Mouse (Mus musculus): ENCODE data around the gene Zfp935. TPM values are rescaled to one million over a fixed set of nuclear protein-coding genes. Genes with fewer than 3 reads are reported as not detected.
"Not testable (repeated sequence)": the region's sequence is repeated elsewhere in the genome, so short reads cannot be mapped to it uniquely, and the experiment has no call there.

Zfp935 gene
- polyA plus RNA-seq (2015; fragmentation: Nextera tagmentation; extraction: Ambion mirVana): not detected in 2 replicates

DNA sequence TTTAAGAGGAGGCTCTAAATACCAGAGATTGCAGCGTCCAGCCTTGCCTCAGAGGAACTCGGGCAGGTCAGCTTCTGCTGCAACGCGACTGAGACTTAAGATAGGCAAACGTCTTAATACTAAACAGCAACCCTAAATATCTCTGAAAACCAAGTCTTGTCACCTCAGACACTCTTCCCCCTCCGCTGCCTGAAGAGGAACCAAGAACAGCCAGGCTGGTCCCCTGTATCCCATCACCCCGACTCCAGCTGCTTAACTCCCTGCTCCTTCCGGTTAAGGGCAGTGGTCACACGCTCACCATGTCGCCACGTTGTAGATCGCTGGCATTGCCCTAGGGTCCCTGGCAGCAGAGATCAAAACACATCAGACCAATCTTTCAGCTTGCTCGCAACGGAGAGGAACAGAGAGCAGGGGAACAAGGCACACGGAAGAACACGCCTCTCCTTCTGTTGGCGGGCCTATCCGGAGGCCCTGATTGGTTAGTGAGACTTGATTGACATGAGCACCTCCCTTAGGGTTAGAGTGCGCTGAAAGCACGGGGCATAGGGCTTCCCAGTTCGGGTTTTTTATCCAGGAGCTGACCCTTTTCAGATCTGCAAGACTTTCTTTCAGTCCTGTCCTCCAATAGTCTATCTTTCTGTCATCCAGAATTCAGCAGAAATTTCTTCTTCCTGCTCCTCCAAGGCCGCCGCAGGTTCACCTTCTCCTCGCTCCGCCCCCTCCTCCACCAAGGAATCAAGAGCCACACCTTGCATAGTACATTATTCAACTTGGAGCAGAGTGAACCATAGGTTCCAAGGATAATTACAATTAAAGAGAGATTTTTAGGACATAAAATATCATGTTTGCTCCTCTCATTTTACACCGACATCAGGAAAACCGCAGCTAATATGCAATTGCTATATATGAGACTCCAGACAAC is at the start of gene Zfp935:
Gene Zfp935 (minus strand): TSS at position 323 of the 922 bp plus-strand sequence.
- H3K27me3 ChIP-seq (replicated peaks); ATAC-seq (ENCODE audit: extremely low read depth, insufficient number of reproducible peaks, low FRiP score, low TSS enrichment); H3K4me1 ChIP-seq; H3K9me3 ChIP-seq: not testable (repeated sequence)
- Histone ChIP-seq H3K27ac (replicated peaks) (0 out of 2 replicates have a peak within 1 kb of the TSS, but pooled peaks have one; percentile 39), H3K9ac (peak within 1 kb of the TSS; percentile 81), H3K36me3 (peaks cover 19% of the 10 kb centered on the region), H3K4me2 (peak within 1 kb of the TSS; percentile 63), H3K4me3 (peak within 1 kb of the TSS; percentile 61)
- WGBS: 5% methylated on average over 27 of the region's 27 CpGs

DNA sequence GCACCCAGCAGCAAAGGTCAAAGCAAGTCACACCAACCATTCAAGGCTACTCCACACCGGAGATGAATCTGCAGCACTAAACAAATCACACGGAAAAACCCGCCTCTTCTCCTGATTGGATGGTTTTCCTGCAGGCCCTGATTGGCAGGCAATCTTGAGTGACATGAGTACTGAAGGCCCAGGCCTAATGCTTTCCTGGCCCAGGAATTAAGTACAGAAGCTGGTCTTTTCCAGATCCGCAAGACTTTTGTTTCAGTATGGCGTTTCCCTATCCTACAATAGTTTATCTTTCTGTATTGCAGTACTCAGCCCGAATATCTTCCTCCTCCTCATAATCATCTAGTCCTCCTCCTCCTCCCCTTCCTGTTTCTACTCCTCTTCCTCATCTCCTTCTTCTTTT is 12.8 kb upstream of the Zfp935 start, which contains the start of gene Zfp934:
Gene Zfp934 (minus strand): TSS at position 101 of the 400 bp plus-strand sequence.
- 87% methylated on average over 3 of the region's 6 CpGs for WGBS
- not testable (repeated sequence) for H3K27me3 ChIP-seq (replicated peaks); H3K27ac ChIP-seq (replicated peaks); H3K36me3 ChIP-seq; H3K4me3 ChIP-seq; H3K9me3 ChIP-seq; H3K4me2 ChIP-seq; ATAC-seq (ENCODE audit: extremely low read depth, insufficient number of reproducible peaks, low FRiP score, low TSS enrichment); H3K9ac ChIP-seq; H3K4me1 ChIP-seq

DNA sequence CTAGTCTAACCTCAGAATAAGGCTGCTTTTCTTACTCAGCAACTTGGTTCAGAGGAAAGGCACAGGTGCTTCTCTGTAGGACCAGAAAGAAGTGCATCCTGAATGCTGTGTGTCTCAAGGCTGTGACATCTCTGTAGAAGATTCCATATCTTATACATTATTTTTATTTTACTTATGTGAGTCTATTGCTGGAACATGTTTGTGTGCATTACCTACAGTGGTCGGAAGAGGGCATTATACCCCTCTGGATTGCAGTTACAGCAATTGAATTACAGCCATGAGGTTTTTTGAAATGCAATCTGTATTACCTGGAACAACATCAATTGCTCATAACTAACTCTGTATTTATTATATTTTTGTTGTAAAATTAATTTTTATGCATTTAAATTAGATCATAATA is 3.4 kb upstream of the Zfp935 start:
- H3K27ac ChIP-seq (replicated peaks); H3K4me2 ChIP-seq; H3K4me3 ChIP-seq; ATAC-seq (ENCODE audit: extremely low read depth, insufficient number of reproducible peaks, low FRiP score, low TSS enrichment); H3K4me1 ChIP-seq; H3K27me3 ChIP-seq (replicated peaks); H3K36me3 ChIP-seq; H3K9me3 ChIP-seq; H3K9ac ChIP-seq: not testable (repeated sequence)
- 7% methylated on average over 1 of the region's 1 CpGs for WGBS

- not testable (repeated sequence) for H3K27me3 ChIP-seq (replicated peaks); H3K36me3 ChIP-seq; H3K9me3 ChIP-seq; H3K27ac ChIP-seq (replicated peaks); ATAC-seq (ENCODE audit: extremely low read depth, insufficient number of reproducible peaks, low FRiP score, low TSS enrichment); H3K4me2 ChIP-seq; H3K9ac ChIP-seq; H3K4me1 ChIP-seq; H3K4me3 ChIP-seq
Measured at GRCm38 (mm10) chr13:62530129-62530528, 28.2 kb downstream of the Zfp935 start.

GRCm38 (mm10) chr13:62510641-62511420 is 47.5 kb downstream of the Zfp935 start:
- H3K9me3 ChIP-seq; H3K4me2 ChIP-seq; H3K4me1 ChIP-seq; H3K36me3 ChIP-seq; H3K9ac ChIP-seq; H3K27ac ChIP-seq (replicated peaks); H3K27me3 ChIP-seq (replicated peaks); H3K4me3 ChIP-seq; ATAC-seq (ENCODE audit: extremely low read depth, insufficient number of reproducible peaks, low FRiP score, low TSS enrichment): not testable (repeated sequence)
- 74% methylated on average over 1 of the region's 1 CpGs for WGBS

GRCm38 (mm10) chr13:62472661-62473060 is 85.7 kb downstream of the Zfp935 start:
- H3K9me3 ChIP-seq: peaks cover 12% of the 10 kb centered on the region; the same call in 1 of the 2 replicates
- H3K27ac ChIP-seq (replicated peaks); H3K27me3 ChIP-seq (replicated peaks); H3K36me3 ChIP-seq; H3K4me1 ChIP-seq; H3K4me3 ChIP-seq; ATAC-seq (ENCODE audit: extremely low read depth, insufficient number of reproducible peaks, low FRiP score, low TSS enrichment); H3K4me2 ChIP-seq; H3K9ac ChIP-seq: not testable (repeated sequence)
- 90% methylated on average over 8 of the region's 8 CpGs for WGBS

- H3K9me3 ChIP-seq: peaks cover 12% of the 10 kb centered on the region; the same call in 1 of the 2 replicates
- ATAC-seq (ENCODE audit: extremely low read depth, insufficient number of reproducible peaks, low FRiP score, low TSS enrichment); H3K4me1 ChIP-seq; H3K4me3 ChIP-seq; H3K27me3 ChIP-seq (replicated peaks); H3K4me2 ChIP-seq; H3K9ac ChIP-seq; H3K27ac ChIP-seq (replicated peaks); H3K36me3 ChIP-seq: not testable (repeated sequence)
Measured at GRCm38 (mm10) chr13:62469947-62470346, 88.4 kb downstream of the Zfp935 start.

DNA sequence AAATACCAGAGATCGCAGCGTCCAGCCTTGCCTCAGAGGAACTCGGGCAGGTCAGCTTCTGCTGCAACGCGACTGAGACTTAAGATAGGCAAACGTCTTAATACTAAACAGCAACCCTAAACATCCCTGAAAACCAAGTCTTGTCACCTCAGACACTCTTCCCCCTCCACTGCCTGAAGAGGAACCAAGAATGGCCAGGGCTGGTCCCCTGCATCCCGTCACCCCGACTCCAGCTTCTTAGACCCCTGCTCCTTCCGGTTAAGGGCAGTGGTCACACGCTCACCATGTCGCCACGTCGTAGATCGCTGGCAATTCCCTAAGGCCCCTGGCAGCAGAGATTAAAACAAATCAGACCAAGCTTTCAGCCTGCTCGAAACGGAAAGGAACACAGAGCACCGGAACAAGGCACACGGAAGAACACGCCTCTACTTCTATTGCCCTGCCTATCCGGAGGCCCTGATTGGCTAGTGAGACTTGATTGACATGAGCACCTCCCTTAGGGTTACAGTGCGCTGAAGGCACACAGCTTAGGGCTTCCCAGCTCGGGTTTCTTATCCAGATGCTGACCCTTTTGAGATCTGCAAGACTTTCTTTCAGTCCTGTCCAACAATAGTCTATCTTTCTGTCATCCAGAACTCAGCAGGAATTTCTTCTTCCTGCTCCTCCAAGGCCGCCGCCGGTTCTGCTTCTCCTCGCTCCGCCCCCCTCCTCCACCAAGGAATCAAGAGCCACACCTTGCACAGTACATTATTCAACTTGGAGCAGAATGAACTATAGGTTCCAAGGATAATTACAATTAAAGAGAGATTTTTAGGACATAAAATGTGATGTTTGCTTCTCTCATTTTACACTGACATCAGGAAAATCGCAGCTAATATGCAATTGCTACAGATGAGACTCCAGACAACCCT is 91.6 kb downstream of the Zfp935 start, which contains the start of gene Gm49359:
Gene Gm49359 (minus strand): TSS at position 409 of the 911 bp plus-strand sequence.
- Histone ChIP-seq H3K27ac (replicated peaks) (peak within 1 kb of the TSS; percentile 71), H3K36me3 (peaks cover 22% of the 10 kb centered on the region), H3K4me2 (peak within 1 kb of the TSS; percentile 64), H3K4me3 (peak within 1 kb of the TSS; percentile 74), H3K9ac (peak within 1 kb of the TSS; percentile 84)
- ATAC-seq (ENCODE audit: extremely low read depth, insufficient number of reproducible peaks, low FRiP score, low TSS enrichment): peak; percentile 71
- 3% methylated on average over 28 of the region's 28 CpGs for WGBS
- H3K4me1 ChIP-seq; H3K27me3 ChIP-seq (replicated peaks); H3K9me3 ChIP-seq: not testable (repeated sequence)
